Mouse (Mus musculus): ENCODE results near the gene Smox. TPM values are rescaled to one million over a fixed set of nuclear protein-coding genes. Genes with fewer than 3 reads are reported as not detected.

The Smox gene
- polyA plus RNA-seq, 1 experiment from 2014 or later = 26.8 TPM

DNA sequence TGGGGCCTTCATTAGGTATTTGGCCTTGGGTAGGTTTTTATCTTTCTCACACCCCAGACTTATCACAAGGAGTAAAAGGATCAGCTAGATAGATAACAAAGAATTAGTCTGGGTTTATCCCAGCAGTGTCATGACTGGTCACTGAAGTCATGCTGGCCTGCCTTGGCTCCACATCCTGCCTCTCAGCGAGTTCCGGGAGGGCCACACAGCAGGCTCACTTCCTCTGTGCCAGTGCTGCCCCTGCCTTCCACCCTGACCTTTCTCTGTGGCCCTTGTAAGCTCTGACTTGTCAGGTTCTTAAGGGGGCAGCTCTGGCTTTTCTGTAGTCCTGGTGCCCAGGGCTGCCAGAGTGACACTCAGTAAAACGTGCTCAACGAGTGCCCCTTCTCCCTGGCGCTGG, 11.3 kb downstream of the Smox start:
- no peaks in the 10 kb centered on the region for H3K9me3 ChIP-seq (replicated peaks; ENCODE audit: low read length)
- no peak overlapping the region for H3K27ac ChIP-seq
- no peaks in the 10 kb centered on the region for H3K4me1 ChIP-seq (replicated peaks; ENCODE audit: insufficient read depth, low read length)
- no peak overlapping the region for H3K9ac ChIP-seq (ENCODE audit: low read depth, low read length)
- 83% methylated on average over 5 of the region's 5 CpGs for WGBS
- no peaks in the 10 kb centered on the region for H3K27me3 ChIP-seq (ENCODE audit: insufficient read depth, low read length)
- ATAC-seq (replicated peaks; ENCODE audit: low FRiP score, low read depth) (no peak), DNase-seq (ENCODE audit: low spot score) (no peak)
- TF ChIP-seq CTCF (IDR thresholded peaks at IDR 0.05; ENCODE audit: low read depth) = no peak
- H3K4me3 ChIP-seq (replicated peaks; ENCODE audit: low read depth, low read length) = no peak overlapping the region
- H3K4me2 ChIP-seq (ENCODE audit: low read length) = no peak overlapping the region
- no peaks in the 10 kb centered on the region for H3K36me3 ChIP-seq (ENCODE audit: insufficient read depth, low read length)

DNA sequence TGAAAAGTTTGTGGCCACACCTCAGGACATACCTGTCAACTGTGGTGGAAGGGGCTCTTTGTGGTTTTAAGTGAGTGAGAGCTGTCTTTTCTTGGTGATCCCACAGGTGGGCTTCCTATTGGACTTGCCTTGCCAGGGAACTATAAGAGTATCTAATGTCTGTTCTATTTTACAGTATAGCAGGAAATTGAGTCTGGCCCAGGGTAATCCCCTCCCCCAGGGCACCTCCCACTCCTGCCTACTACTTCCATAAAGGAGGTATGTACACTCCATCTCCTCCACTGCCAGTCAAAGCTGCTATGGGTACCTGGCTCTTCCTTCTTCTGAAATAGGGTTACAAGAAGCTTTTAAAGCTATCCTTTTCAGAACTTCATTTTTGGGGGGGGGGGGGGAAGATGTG, 14.1 kb downstream of the Smox start:
- Histone ChIP-seq H3K27me3 (ENCODE audit: insufficient read depth, low read length) (no peaks in the 10 kb centered on the region), H3K27ac (no peak overlapping the region), H3K4me3 (replicated peaks; ENCODE audit: low read depth, low read length) (no peak overlapping the region), H3K36me3 (ENCODE audit: insufficient read depth, low read length) (no peaks in the 10 kb centered on the region), H3K9me3 (replicated peaks; ENCODE audit: low read length) (no peaks in the 10 kb centered on the region), H3K4me2 (ENCODE audit: low read length) (no peak overlapping the region), H3K9ac (ENCODE audit: low read depth, low read length) (no peak overlapping the region), H3K4me1 (replicated peaks; ENCODE audit: insufficient read depth, low read length) (peaks cover 5% of the 10 kb centered on the region)
- no peak for TF ChIP-seq CTCF (IDR thresholded peaks at IDR 0.05; ENCODE audit: low read depth)
- no peak for DNase-seq (ENCODE audit: low spot score)
- no peak for ATAC-seq (replicated peaks; ENCODE audit: low FRiP score, low read depth)

DNA sequence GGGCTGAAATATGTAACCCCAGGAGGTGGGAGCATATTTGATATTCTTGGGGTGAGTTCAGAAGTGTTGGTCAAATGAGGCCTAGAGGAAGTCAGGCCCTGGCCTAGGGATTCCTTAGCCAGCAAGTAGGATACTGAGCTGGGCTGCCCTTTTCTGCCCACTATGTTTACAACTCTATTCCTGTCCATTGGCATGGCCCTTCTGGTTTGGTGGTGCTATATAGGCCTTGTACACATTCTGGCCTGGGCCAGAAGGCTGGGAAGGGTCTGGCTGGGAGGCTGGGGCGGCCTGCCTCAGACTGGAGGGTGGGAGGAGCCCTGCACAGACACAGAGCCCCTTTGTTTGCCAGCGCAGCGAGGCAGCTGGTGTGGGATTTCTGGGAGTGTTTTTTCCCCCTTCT, 15.1 kb downstream of the Smox start:
- DNase-seq (ENCODE audit: low spot score) (no peak), ATAC-seq (replicated peaks; ENCODE audit: low FRiP score, low read depth) (no peak)
- Histone ChIP-seq H3K27me3 (ENCODE audit: insufficient read depth, low read length) (no peaks in the 10 kb centered on the region), H3K4me2 (ENCODE audit: low read length) (no peak overlapping the region), H3K36me3 (ENCODE audit: insufficient read depth, low read length) (no peaks in the 10 kb centered on the region), H3K4me1 (replicated peaks; ENCODE audit: insufficient read depth, low read length) (peaks cover 5% of the 10 kb centered on the region), H3K4me3 (replicated peaks; ENCODE audit: low read depth, low read length) (no peak overlapping the region), H3K27ac (no peak overlapping the region), H3K9ac (ENCODE audit: low read depth, low read length) (no peak overlapping the region), H3K9me3 (replicated peaks; ENCODE audit: low read length) (no peaks in the 10 kb centered on the region)
- WGBS = 28% methylated on average over 3 of the region's 3 CpGs
- TF ChIP-seq CTCF (IDR thresholded peaks at IDR 0.05; ENCODE audit: low read depth) = no peak

DNA sequence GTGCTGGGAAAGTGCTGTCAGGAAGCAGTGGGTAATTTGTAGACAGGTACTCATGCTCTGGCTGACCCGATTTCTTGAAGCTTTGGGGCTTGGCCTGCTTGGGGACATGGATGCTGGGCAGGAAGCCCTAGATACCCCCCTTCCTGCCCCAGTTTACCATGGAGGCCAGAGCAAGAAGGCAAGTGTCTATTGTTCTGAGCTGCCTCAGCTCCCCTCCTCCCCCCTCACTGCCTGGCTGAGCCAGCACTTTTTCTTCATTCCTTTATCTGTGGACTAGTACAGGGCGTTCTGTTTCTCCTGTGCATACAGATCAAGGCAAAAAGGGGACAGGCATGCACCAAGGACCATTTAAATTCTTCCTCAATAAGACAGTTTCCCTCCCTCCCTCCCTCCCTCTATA, 17.2 kb downstream of the Smox start:
- ATAC-seq (replicated peaks; ENCODE audit: low FRiP score, low read depth) = no peak
- peaks cover 5% of the 10 kb centered on the region for H3K4me1 ChIP-seq (replicated peaks; ENCODE audit: insufficient read depth, low read length)
- no peak for DNase-seq (ENCODE audit: low spot score)
- no peak for TF ChIP-seq CTCF (IDR thresholded peaks at IDR 0.05; ENCODE audit: low read depth)
- no peak overlapping the region for H3K4me2 ChIP-seq (ENCODE audit: low read length)
- H3K9ac ChIP-seq (ENCODE audit: low read depth, low read length) = no peak overlapping the region
- WGBS = 59% methylated on average over 2 of the region's 2 CpGs
- no peaks in the 10 kb centered on the region for H3K27me3 ChIP-seq (ENCODE audit: insufficient read depth, low read length)
- no peak overlapping the region for H3K4me3 ChIP-seq (replicated peaks; ENCODE audit: low read depth, low read length)
- no peaks in the 10 kb centered on the region for H3K36me3 ChIP-seq (ENCODE audit: insufficient read depth, low read length)
- no peaks in the 10 kb centered on the region for H3K9me3 ChIP-seq (replicated peaks; ENCODE audit: low read length)
- H3K27ac ChIP-seq = no peak overlapping the region

DNA sequence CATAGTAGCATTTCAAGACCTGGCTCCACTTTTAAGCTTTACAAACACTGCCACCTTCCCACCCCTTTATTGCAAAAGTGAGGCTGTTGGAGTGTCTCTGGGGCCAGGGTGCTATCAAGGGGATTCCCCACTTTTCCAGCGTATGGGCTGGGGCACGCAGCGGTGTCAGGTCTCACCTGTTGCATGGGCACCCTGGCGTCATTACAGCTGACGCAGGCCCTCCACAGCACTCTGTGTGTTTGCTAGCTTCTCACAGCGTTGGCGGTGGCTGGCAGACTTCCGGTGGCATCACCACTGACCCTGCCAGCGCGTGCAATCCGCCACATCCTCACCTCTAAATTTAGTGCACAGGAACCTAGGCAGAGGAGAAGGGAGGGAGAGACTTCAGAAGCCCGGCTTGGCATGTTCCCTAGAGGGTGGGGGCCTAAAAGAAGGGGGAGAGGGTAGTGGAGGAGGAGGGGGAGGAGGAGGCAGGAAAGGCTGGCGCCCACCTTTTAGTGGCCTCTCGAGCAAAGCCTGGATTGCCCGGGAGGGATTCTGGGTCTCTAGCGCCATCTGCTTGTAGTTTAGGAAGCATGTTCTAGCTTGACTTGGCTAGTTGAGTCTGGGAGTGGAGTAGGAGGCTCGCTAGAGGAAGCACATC, 18.5 kb downstream of the Smox start:
- Histone ChIP-seq H3K4me2 (ENCODE audit: low read length) (peak overlapping the region; percentile 54), H3K4me3 (replicated peaks; ENCODE audit: low read depth, low read length) (0 out of 2 replicates have a peak overlapping the region, but pooled peaks have one; percentile 4), H3K4me1 (replicated peaks; ENCODE audit: insufficient read depth, low read length) (peaks cover 5% of the 10 kb centered on the region), H3K36me3 (ENCODE audit: insufficient read depth, low read length) (no peaks in the 10 kb centered on the region), H3K27me3 (ENCODE audit: insufficient read depth, low read length) (no peaks in the 10 kb centered on the region), H3K9me3 (replicated peaks; ENCODE audit: low read length) (no peaks in the 10 kb centered on the region), H3K27ac (no peak overlapping the region), H3K9ac (ENCODE audit: low read depth, low read length) (0 out of 2 replicates have a peak overlapping the region, but pooled peaks have one; percentile 35)
- peak; percentile 63 for ATAC-seq (replicated peaks; ENCODE audit: low FRiP score, low read depth)
- WGBS = 13% methylated on average over 17 of the region's 17 CpGs
- peak; percentile 95 for DNase-seq (ENCODE audit: low spot score)
- peak; percentile 86 for TF ChIP-seq CTCF (IDR thresholded peaks at IDR 0.05; ENCODE audit: low read depth)

DNA sequence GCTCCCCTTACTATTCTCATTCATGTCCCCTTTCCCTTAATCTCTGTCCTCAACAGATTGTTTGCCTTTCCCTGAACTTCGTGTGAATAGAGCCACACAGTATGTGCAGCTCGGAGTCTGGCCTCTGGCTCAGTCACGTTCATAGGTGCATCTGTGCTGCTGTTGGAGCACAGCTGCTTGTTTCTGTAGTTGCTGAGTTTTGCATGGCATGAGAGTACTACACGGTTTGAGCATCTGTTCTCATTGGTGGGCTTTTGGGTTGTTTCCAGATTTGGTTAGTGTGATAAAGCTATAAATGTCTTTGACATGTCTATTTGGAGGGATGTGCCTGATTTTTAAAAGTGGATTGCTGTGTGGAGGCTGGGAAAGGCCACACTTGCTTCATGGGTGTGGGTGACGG, 19.2 kb downstream of the Smox start:
- no peak overlapping the region for H3K27ac ChIP-seq

DNA sequence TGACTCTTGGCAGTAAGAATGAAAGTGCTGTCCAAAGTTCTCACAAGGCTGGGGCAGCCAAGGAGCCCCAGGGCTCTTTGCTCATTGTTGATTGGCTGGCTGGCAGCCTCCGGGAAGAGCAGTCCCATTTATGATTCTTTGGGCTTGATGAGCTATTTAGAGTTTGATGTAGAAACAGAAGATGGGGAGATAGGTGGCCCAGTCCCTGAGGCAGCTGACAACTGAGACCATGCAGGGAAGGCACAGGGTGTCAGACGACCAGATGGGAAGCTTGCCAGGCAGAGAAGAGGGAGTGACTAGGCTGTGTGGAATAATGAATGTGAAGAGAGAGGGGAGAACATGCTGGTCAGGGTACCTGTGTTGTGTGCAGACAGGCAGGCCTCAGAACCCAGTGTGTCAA, 22.2 kb downstream of the Smox start:
- no peaks in the 10 kb centered on the region for H3K36me3 ChIP-seq (ENCODE audit: insufficient read depth, low read length)
- H3K27me3 ChIP-seq (ENCODE audit: insufficient read depth, low read length) = no peaks in the 10 kb centered on the region
- DNase-seq (ENCODE audit: low spot score) (no peak), ATAC-seq (replicated peaks; ENCODE audit: low FRiP score, low read depth) (no peak)
- WGBS = 35% methylated on average over 2 of the region's 2 CpGs
- H3K4me3 ChIP-seq (replicated peaks; ENCODE audit: low read depth, low read length) = no peak overlapping the region
- H3K4me2 ChIP-seq (ENCODE audit: low read length) = no peak overlapping the region
- H3K9me3 ChIP-seq (replicated peaks; ENCODE audit: low read length) = no peaks in the 10 kb centered on the region
- H3K4me1 ChIP-seq (replicated peaks; ENCODE audit: insufficient read depth, low read length) = peaks cover 5% of the 10 kb centered on the region
- no peak overlapping the region for H3K9ac ChIP-seq (ENCODE audit: low read depth, low read length)
- no peak overlapping the region for H3K27ac ChIP-seq
- no peak for TF ChIP-seq CTCF (IDR thresholded peaks at IDR 0.05; ENCODE audit: low read depth)

More for the DNA sequence above, 19.2 kb downstream of the Smox start:
- Histone ChIP-seq H3K4me3 (replicated peaks; ENCODE audit: low read depth, low read length) (no peak overlapping the region), H3K9ac (ENCODE audit: low read depth, low read length) (no peak overlapping the region), H3K27me3 (ENCODE audit: insufficient read depth, low read length) (no peaks in the 10 kb centered on the region), H3K36me3 (ENCODE audit: insufficient read depth, low read length) (no peaks in the 10 kb centered on the region), H3K4me1 (replicated peaks; ENCODE audit: insufficient read depth, low read length) (peaks cover 5% of the 10 kb centered on the region), H3K4me2 (ENCODE audit: low read length) (no peak overlapping the region), H3K9me3 (replicated peaks; ENCODE audit: low read length) (no peaks in the 10 kb centered on the region)
- 75% methylated on average over 5 of the region's 5 CpGs for WGBS
- no peak for ATAC-seq (replicated peaks; ENCODE audit: low FRiP score, low read depth)
- DNase-seq (ENCODE audit: low spot score) = no peak
- TF ChIP-seq CTCF (IDR thresholded peaks at IDR 0.05; ENCODE audit: low read depth) = no peak

Measured in kidney, postnatal 0 days (tissue).